ENCODE assay signal across 30 mouse cellular contexts in the genomic region with DNA sequence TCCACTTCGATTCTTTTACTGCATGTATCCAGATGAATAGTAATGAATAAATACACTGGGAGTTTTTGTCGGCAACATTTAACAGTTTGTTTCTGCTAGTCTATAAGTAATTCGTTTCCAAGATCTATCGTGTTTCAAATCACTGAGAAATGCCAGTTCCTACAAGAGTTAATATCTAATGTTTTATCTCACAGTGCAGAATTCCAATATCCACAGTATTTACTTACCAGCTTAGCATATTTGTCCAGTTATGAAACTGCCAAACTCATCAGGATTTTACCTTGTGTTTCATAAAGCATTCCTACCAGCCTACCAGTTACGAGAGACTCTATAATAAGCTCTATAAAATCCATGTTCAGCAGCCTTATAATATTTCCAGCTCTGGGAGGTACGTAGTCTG.
"Had no signal": no experiment of that assay in that cellular context is flagged by ENCODE, and none has a peak within 500 bp of the region (broad histone marks: within the 10 kb centered on the region; RNA-seq: fewer than 3 reads in every experiment).

No protein-coding gene starts in this region.

- H3K4me3 ChIP-seq: heart, embryonic 10.5 days; heart, embryonic 12.5 days; heart, embryonic 13.5 days; heart, embryonic 15.5 days; hindbrain, embryonic 10.5 days; hindbrain, embryonic 12.5 days; hindbrain, embryonic 13.5 days; hindbrain, embryonic 15.5 days; intestine, embryonic 15.5 days; kidney, embryonic 15.5 days; layer of hippocampus, adult 2 months had no signal

- H3K4me1 ChIP-seq: heart, embryonic 10.5 days; heart, embryonic 12.5 days; heart, embryonic 13.5 days; heart, embryonic 15.5 days; hindbrain, embryonic 10.5 days; hindbrain, embryonic 12.5 days; hindbrain, embryonic 13.5 days; hindbrain, embryonic 15.5 days; intestine, embryonic 15.5 days; kidney, embryonic 15.5 days had no signal

- H3K27me3 ChIP-seq: heart, embryonic 12.5 days; heart, embryonic 13.5 days; heart, embryonic 15.5 days; hindbrain, embryonic 12.5 days; hindbrain, embryonic 13.5 days; hindbrain, embryonic 15.5 days; intestine, embryonic 15.5 days; kidney, embryonic 15.5 days had no signal

- DNase-seq: heart, postnatal 10 days; heart, postnatal 14 days; heart, postnatal 36 days; heart, postnatal 4 days; kidney, adult 11 months; kidney, adult 18-20 months; kidney, adult 2 months; kidney, adult 8-10 months; kidney, adult 9 months; kidney, postnatal 10 days; kidney, postnatal 14 days; kidney, postnatal 25 days; kidney, postnatal 36 days; kidney, postnatal 4 days; layer of hippocampus, adult 9-11 months; layer of hippocampus, postnatal 36 days had no signal

- H3K9ac ChIP-seq: heart, embryonic 12.5 days; heart, embryonic 13.5 days; heart, embryonic 15.5 days; hindbrain, embryonic 12.5 days; hindbrain, embryonic 13.5 days; hindbrain, embryonic 14.5 days; hindbrain, embryonic 15.5 days; intestine, embryonic 15.5 days; kidney, embryonic 15.5 days had no signal

- H3K27ac ChIP-seq: heart, embryonic 10.5 days; heart, embryonic 13.5 days; heart, embryonic 15.5 days; hindbrain, embryonic 10.5 days; hindbrain, embryonic 12.5 days; hindbrain, embryonic 13.5 days; hindbrain, embryonic 14.5 days; hindbrain, embryonic 15.5 days; hindbrain, postnatal 0 days; intestine, embryonic 15.5 days; kidney, embryonic 15.5 days; kidney, postnatal 0 days; layer of hippocampus, adult 2 months had no signal

- H3K36me3 ChIP-seq: heart, embryonic 10.5 days; heart, embryonic 12.5 days; heart, embryonic 13.5 days; heart, embryonic 15.5 days; hindbrain, embryonic 10.5 days; hindbrain, embryonic 12.5 days; hindbrain, embryonic 13.5 days; hindbrain, embryonic 15.5 days; intestine, embryonic 15.5 days; kidney, embryonic 15.5 days had no signal
